8 mouse cellular contexts compared by ENCODE assay signal in the genomic region with DNA sequence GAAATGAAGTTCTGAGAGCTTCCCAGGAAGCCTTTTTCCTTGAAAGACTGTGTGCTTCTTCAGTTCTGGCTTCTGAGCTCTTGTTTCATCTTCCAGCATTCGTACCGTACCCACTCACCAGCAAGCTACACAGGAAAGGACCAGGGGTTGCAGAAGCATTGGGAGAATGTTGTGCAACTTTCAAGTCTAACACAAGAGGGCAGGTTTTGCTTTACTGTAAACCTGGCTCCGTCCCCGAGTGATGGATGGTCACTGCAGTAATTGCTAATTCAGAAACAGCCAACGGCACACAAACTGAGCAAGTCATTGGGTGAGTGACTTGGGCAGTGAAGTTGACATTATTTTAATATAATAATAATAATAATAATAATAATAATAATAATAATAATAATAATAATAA. TPM values are rescaled to one million over a fixed set of nuclear protein-coding genes. Genes with fewer than 3 reads are reported as not detected.
A peak's percentile ranks its signal among the peaks of the same experiment; 100 is the strongest.
DNase-seq lines count a peak whose midpoint lies in the region.

No protein-coding gene starts in this region.

- intact Hi-C loops in heart, postnatal 10 days (cut with DNase I), result loop anchor here (5.0 kb wide), 3 partner anchors 82 to 587 kb away; partner anchors contain the start of gene Tgds

- peak; percentile 22 for DNase-seq in adrenal gland, adult 2 months
- DNase-seq in adrenal gland, adult 8-10 months, result no peak
- peak; percentile 27 for DNase-seq in ES-CJ7 (ENCODE audit: low read depth, low spot score)
- peak; percentile 81 for DNase-seq in embryo, embryonic 11 days
- peak; percentile 75 to 82 for DNase-seq in heart, postnatal 10 days
- DNase-seq in kidney, postnatal 25 days, result peak; percentile 50 to 74
- DNase-seq in lung, postnatal 25 days (ENCODE audit: low spot score), result peak; percentile 39
- DNase-seq in right cerebral cortex, postnatal 36 days (ENCODE audit: low spot score in 2 of 2), result peak; percentile 35 to 36

RNA-seq across cellular contexts. Expression of gene Dct, which starts 46.3 kb away (rescaled TPM):
- total RNA-seq in adrenal gland, adult 2 months (2021), result under 1 TPM in 1 of 2 experiments, not detected in 1; 0.52 TPM
- 0.18 and 0.25 TPM in 2 replicates for polyA plus RNA-seq in adrenal gland, adult 2 months (2012; rRNA removed)
- total RNA-seq in adrenal gland, adult 8-10 months (2022), result under 1 TPM in 1 of 4 experiments, not detected in 3; 0.35 TPM
- 1 to 10 TPM; 3.9 to 5.4 TPM for total RNA-seq in heart, postnatal 10 days (2021)
